Mouse (Mus musculus): ENCODE data around the gene Myoc. TPM values are rescaled to one million over a fixed set of nuclear protein-coding genes. Genes with fewer than 3 reads are reported as not detected.
"Not testable (repeated sequence)": the region's sequence is repeated elsewhere in the genome, so short reads cannot be mapped to it uniquely, and the experiment has no call there.

Myoc gene
- polyA plus RNA-seq, 1 experiment: not detected

GRCm38 (mm10) chr1:162608127-162608526 is 30.8 kb upstream of the Myoc start:
- DNase-seq (ENCODE audit: low read depth in 1 of 2, low spot score in 2 of 2): no peak
- H3K27ac ChIP-seq (ENCODE audit: insufficient read depth, low read length): no peak overlapping the region
- TF ChIP-seq CTCF (IDR thresholded peaks at IDR 0.05; ENCODE audit: extremely low read depth, insufficient read depth, insufficient read length, insufficient replicate concordance) (no peak), POLR2A (IDR thresholded peaks at IDR 0.05; ENCODE audit: low read depth, low read length) (no peak)
- H3K4me1 ChIP-seq (ENCODE audit: control insufficient read depth, insufficient read depth, insufficient read length): no peaks in the 10 kb centered on the region
- 61% methylated on average over 1 of the region's 1 CpGs for WGBS
- no peaks in the 10 kb centered on the region; the same call in 1 of the 2 replicates for H3K36me3 ChIP-seq (ENCODE audit: control insufficient read depth, insufficient read depth, low read length)
- H3K27me3 ChIP-seq (ENCODE audit: control insufficient read depth, insufficient read depth, low read length): no peaks in the 10 kb centered on the region
- H3K4me3 ChIP-seq (ENCODE audit: extremely low read depth, insufficient read depth, insufficient read length): no peak overlapping the region

GRCm38 (mm10) chr1:162609633-162610250 is 29.2 kb upstream of the Myoc start:
- H3K36me3 ChIP-seq (ENCODE audit: control insufficient read depth, insufficient read depth, low read length): no peaks in the 10 kb centered on the region
- no peak for TF ChIP-seq POLR2A (IDR thresholded peaks at IDR 0.05; ENCODE audit: low read depth, low read length)
- no peak for TF ChIP-seq CTCF (IDR thresholded peaks at IDR 0.05; ENCODE audit: extremely low read depth, insufficient read depth, insufficient read length, insufficient replicate concordance)
- 73% methylated on average over 9 of the region's 9 CpGs for WGBS
- no peaks in the 10 kb centered on the region for H3K4me1 ChIP-seq (ENCODE audit: control insufficient read depth, insufficient read depth, insufficient read length)
- H3K27ac ChIP-seq (ENCODE audit: insufficient read depth, low read length): no peak overlapping the region
- no peaks in the 10 kb centered on the region for H3K27me3 ChIP-seq (ENCODE audit: control insufficient read depth, insufficient read depth, low read length)
- no peak for DNase-seq (ENCODE audit: low read depth in 1 of 2, low spot score in 2 of 2)
- H3K4me3 ChIP-seq (ENCODE audit: extremely low read depth, insufficient read depth, insufficient read length): no peak overlapping the region

- Histone ChIP-seq H3K36me3 (ENCODE audit: control insufficient read depth, insufficient read depth, low read length) (no peaks in the 10 kb centered on the region), H3K27me3 (ENCODE audit: control insufficient read depth, insufficient read depth, low read length) (no peaks in the 10 kb centered on the region), H3K4me3 (ENCODE audit: extremely low read depth, insufficient read depth, insufficient read length) (no peak overlapping the region), H3K27ac (ENCODE audit: insufficient read depth, low read length) (no peak overlapping the region), H3K4me1 (ENCODE audit: control insufficient read depth, insufficient read depth, insufficient read length) (no peaks in the 10 kb centered on the region)
- no peak for DNase-seq (ENCODE audit: low read depth in 1 of 2, low spot score in 2 of 2)
- TF ChIP-seq POLR2A (IDR thresholded peaks at IDR 0.05; ENCODE audit: low read depth, low read length) (no peak), CTCF (IDR thresholded peaks at IDR 0.05; ENCODE audit: extremely low read depth, insufficient read depth, insufficient read length, insufficient replicate concordance) (no peak)
- WGBS: 88% methylated on average over 4 of the region's 4 CpGs
These were observed 27.8 kb upstream of the Myoc start for GRCm38 (mm10) chr1:162611191-162611590.

- Histone ChIP-seq H3K4me1 (ENCODE audit: control insufficient read depth, insufficient read depth, insufficient read length) (no peaks in the 10 kb centered on the region), H3K36me3 (ENCODE audit: control insufficient read depth, insufficient read depth, low read length) (no peaks in the 10 kb centered on the region), H3K27ac (ENCODE audit: insufficient read depth, low read length) (no peak overlapping the region), H3K27me3 (ENCODE audit: control insufficient read depth, insufficient read depth, low read length) (no peaks in the 10 kb centered on the region), H3K4me3 (ENCODE audit: extremely low read depth, insufficient read depth, insufficient read length) (no peak overlapping the region)
- 79% methylated on average over 1 of the region's 1 CpGs for WGBS
- TF ChIP-seq POLR2A (IDR thresholded peaks at IDR 0.05; ENCODE audit: low read depth, low read length): no peak
- TF ChIP-seq CTCF (IDR thresholded peaks at IDR 0.05; ENCODE audit: extremely low read depth, insufficient read depth, insufficient read length, insufficient replicate concordance): no peak
- peak in 1 of 2 experiments; percentile 46 for DNase-seq (ENCODE audit: low read depth in 1 of 2, low spot score in 2 of 2)
These were observed 23.4 kb upstream of the Myoc start for GRCm38 (mm10) chr1:162615511-162615910.

- Histone ChIP-seq H3K4me3 (ENCODE audit: extremely low read depth, insufficient read depth, insufficient read length) (no peak overlapping the region), H3K27ac (ENCODE audit: insufficient read depth, low read length) (no peak overlapping the region), H3K4me1 (ENCODE audit: control insufficient read depth, insufficient read depth, insufficient read length) (no peaks in the 10 kb centered on the region), H3K36me3 (ENCODE audit: control insufficient read depth, insufficient read depth, low read length) (no peaks in the 10 kb centered on the region), H3K27me3 (ENCODE audit: control insufficient read depth, insufficient read depth, low read length) (no peaks in the 10 kb centered on the region)
- TF ChIP-seq CTCF (IDR thresholded peaks at IDR 0.05; ENCODE audit: extremely low read depth, insufficient read depth, insufficient read length, insufficient replicate concordance) (no peak), POLR2A (IDR thresholded peaks at IDR 0.05; ENCODE audit: low read depth, low read length) (no peak)
- DNase-seq (ENCODE audit: low read depth in 1 of 2, low spot score in 2 of 2): no peak
- WGBS: 68% methylated on average over 4 of the region's 4 CpGs
These were observed 18.5 kb upstream of the Myoc start for GRCm38 (mm10) chr1:162620487-162620886.

- H3K27ac ChIP-seq (ENCODE audit: insufficient read depth, low read length): no peak overlapping the region
- H3K4me1 ChIP-seq (ENCODE audit: control insufficient read depth, insufficient read depth, insufficient read length): no peaks in the 10 kb centered on the region
- DNase-seq (ENCODE audit: low read depth in 1 of 2, low spot score in 2 of 2): no peak
- WGBS: 46% methylated on average over 4 of the region's 4 CpGs
- H3K36me3 ChIP-seq (ENCODE audit: control insufficient read depth, insufficient read depth, low read length): no peaks in the 10 kb centered on the region
- TF ChIP-seq CTCF (IDR thresholded peaks at IDR 0.05; ENCODE audit: extremely low read depth, insufficient read depth, insufficient read length, insufficient replicate concordance): no peak
- no peak for TF ChIP-seq POLR2A (IDR thresholded peaks at IDR 0.05; ENCODE audit: low read depth, low read length)
- H3K27me3 ChIP-seq (ENCODE audit: control insufficient read depth, insufficient read depth, low read length): no peaks in the 10 kb centered on the region
- no peak overlapping the region for H3K4me3 ChIP-seq (ENCODE audit: extremely low read depth, insufficient read depth, insufficient read length)
These were observed 15.1 kb upstream of the Myoc start for GRCm38 (mm10) chr1:162623895-162624294.

GRCm38 (mm10) chr1:162625229-162625628 is 13.7 kb upstream of the Myoc start:
- Histone ChIP-seq H3K27ac (ENCODE audit: insufficient read depth, low read length) (no peak overlapping the region), H3K4me1 (ENCODE audit: control insufficient read depth, insufficient read depth, insufficient read length) (no peaks in the 10 kb centered on the region), H3K4me3 (ENCODE audit: extremely low read depth, insufficient read depth, insufficient read length) (no peak overlapping the region), H3K36me3 (ENCODE audit: control insufficient read depth, insufficient read depth, low read length) (no peaks in the 10 kb centered on the region), H3K27me3 (ENCODE audit: control insufficient read depth, insufficient read depth, low read length) (no peaks in the 10 kb centered on the region)
- 4% methylated on average over 7 of the region's 7 CpGs for WGBS
- no peak for TF ChIP-seq POLR2A (IDR thresholded peaks at IDR 0.05; ENCODE audit: low read depth, low read length)
- no peak for TF ChIP-seq CTCF (IDR thresholded peaks at IDR 0.05; ENCODE audit: extremely low read depth, insufficient read depth, insufficient read length, insufficient replicate concordance)
- DNase-seq (ENCODE audit: low read depth in 1 of 2, low spot score in 2 of 2): peak; percentile 38 to 42

- 84% methylated on average over 4 of the region's 4 CpGs for WGBS
- not testable (repeated sequence) for H3K4me1 ChIP-seq (ENCODE audit: control insufficient read depth, insufficient read depth, insufficient read length); H3K4me3 ChIP-seq (ENCODE audit: extremely low read depth, insufficient read depth, insufficient read length); DNase-seq (ENCODE audit: low read depth in 1 of 2, low spot score in 2 of 2); H3K27ac ChIP-seq (ENCODE audit: insufficient read depth, low read length); H3K27me3 ChIP-seq (ENCODE audit: control insufficient read depth, insufficient read depth, low read length); H3K36me3 ChIP-seq (ENCODE audit: control insufficient read depth, insufficient read depth, low read length)
These were observed 11.1 kb upstream of the Myoc start for GRCm38 (mm10) chr1:162627821-162628220.

- WGBS: 96% methylated on average over 15 of the region's 15 CpGs
- not testable (repeated sequence) for H3K4me1 ChIP-seq (ENCODE audit: control insufficient read depth, insufficient read depth, insufficient read length); H3K27ac ChIP-seq (ENCODE audit: insufficient read depth, low read length); DNase-seq (ENCODE audit: low read depth in 1 of 2, low spot score in 2 of 2); H3K36me3 ChIP-seq (ENCODE audit: control insufficient read depth, insufficient read depth, low read length); H3K4me3 ChIP-seq (ENCODE audit: extremely low read depth, insufficient read depth, insufficient read length); H3K27me3 ChIP-seq (ENCODE audit: control insufficient read depth, insufficient read depth, low read length)
These were observed 10.6 kb upstream of the Myoc start for GRCm38 (mm10) chr1:162628326-162628725.

GRCm38 (mm10) chr1:162635291-162635931 is 3.5 kb upstream of the Myoc start:
- DNase-seq (ENCODE audit: low read depth in 1 of 2, low spot score in 2 of 2); H3K4me3 ChIP-seq (ENCODE audit: extremely low read depth, insufficient read depth, insufficient read length); H3K27ac ChIP-seq (ENCODE audit: insufficient read depth, low read length); H3K4me1 ChIP-seq (ENCODE audit: control insufficient read depth, insufficient read depth, insufficient read length); H3K36me3 ChIP-seq (ENCODE audit: control insufficient read depth, insufficient read depth, low read length); H3K27me3 ChIP-seq (ENCODE audit: control insufficient read depth, insufficient read depth, low read length): not testable (repeated sequence)
- 63% methylated on average over 1 of the region's 1 CpGs for WGBS
